Mouse (Mus musculus) layer of hippocampus, adult 18-20 months (tissue): Measurements from ENCODE around the gene St14. TPM values are rescaled to one million over a fixed set of nuclear protein-coding genes. Genes with fewer than 3 reads are reported as not detected.

Source experiments
- DNase-seq, 2 experiments: peaks; one replicate each; pipeline ENCODE4 v3.0.0; 2022; ENCODE audit warnings: low spot score in 2 of 2
- total RNA-seq, 2 experiments: library from RNA; stranded (reverse); gene quantifications; 2 replicates each; pipeline ENCODE4 v1.2.3; 2021

The St14 gene
- total RNA-seq, 2 experiments from 2014 or later: 1.1 to 1.5 TPM

DNA sequence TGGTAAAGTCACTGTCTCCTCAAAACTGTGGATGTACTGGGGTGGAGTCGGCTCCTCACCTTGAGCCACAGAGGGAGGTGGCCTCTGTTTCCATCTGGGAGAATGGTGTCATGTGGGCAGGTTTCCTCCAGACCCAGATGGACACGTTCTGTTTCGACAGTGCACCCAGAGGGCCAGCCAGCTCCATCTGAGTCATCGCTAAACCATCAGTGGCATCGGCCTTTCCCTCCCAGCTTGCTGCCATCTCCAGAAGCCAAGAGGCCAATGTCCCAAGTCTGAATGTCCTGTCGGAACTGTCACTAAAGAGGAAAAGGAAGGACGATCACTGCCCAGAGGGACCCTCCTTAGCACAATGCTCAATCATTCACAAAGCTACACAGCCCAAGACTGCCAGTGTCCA is 5.6 kb downstream of the St14 start:
- DNase-seq: no peak

DNA sequence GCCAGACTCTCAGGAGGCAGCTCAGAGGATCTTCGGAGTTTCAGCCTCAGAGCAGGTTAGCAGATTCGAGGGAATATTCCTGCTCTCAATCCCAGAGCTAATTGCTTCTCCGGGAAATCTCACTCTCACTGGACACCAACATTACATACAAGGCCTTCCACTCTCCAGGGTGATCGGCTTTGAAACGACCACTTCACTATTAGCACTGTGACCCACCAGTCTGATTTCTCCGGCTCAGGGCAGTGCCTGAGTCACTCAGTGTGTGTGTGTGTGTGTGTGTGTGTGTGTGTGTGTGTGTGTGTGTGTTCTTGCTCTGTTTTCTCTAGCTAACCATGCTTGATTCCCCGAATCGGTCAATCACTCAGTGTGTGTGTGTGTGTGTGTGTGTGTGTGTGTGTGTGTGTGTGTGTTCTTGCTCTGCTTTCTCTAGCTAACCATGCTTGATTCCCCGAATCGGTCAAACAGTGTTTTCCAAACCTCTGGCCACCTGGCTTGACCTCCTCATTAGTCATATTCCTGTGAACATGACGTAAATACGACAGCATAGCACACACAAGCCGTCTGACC is 9.1 kb downstream of the St14 start:
- no peak for DNase-seq

DNA sequence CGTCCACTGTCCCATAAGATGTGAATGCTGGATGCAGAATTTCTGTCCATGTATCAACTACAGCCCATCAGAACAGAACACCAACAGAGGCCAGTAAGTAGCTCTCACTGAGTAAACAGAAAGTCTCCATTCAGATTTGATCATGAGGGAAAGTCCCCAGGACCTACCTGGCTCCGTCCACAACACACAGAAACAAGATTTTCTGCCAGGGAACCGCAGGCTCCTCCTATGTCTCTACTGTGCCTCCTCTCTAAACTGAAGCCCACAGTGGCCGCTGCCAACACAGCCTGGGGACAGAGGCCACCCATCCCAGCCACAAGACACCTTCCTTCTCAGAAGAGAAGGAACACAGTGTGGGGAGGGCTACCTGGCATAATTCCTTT is 11.1 kb downstream of the St14 start:
- no peak for DNase-seq

DNA sequence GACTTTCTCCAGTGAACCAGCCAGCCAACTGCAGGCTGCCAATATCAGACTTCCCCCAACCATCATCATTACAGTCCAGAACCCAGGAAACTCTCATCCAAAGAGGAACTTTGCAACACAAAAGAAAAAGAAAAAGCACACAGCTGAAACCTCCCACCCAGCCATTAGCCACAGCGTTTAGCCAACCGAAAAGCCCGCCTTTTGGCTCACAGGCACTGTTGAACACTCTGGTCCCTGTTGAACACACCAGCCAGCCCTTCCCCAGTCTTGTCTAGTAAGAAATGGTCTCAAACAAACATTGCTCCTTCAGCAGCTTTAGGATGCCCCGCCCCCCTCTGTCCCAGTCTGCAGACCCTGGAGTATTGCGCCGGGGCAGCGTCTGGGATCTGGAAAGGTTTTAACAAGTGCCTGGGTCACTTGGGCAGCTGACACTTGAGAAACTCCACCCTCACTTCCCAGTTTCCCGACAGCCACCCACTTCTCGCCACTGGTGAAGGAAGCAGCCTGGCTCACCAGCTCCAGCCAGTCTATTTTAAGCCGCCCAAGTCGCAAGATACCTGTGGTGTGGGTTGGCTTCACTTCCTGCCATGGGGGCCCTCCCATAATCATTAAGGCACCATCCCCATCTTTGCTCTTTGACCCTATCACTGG is 11.6 kb downstream of the St14 start:
- DNase-seq: no peak

DNA sequence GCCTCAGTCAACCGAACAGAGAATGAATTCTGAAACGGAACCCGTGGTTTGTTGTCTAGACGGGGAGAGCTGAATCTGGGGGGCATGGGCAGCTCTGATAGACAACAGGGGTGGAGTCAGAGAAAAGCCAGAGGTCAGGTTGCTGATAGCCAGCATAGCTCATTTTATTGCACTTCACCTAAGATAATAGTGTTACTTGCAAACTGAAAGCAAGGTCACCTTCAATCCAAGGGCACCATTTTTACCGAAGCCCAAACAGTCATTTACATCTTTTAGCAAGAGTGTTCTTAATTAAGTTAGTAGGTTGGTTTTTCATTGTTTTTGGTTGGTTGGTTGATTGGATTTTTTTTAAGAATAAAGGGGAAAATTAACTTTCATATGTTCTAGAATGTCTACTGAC is 12.2 kb downstream of the St14 start:
- no peak for DNase-seq

DNA sequence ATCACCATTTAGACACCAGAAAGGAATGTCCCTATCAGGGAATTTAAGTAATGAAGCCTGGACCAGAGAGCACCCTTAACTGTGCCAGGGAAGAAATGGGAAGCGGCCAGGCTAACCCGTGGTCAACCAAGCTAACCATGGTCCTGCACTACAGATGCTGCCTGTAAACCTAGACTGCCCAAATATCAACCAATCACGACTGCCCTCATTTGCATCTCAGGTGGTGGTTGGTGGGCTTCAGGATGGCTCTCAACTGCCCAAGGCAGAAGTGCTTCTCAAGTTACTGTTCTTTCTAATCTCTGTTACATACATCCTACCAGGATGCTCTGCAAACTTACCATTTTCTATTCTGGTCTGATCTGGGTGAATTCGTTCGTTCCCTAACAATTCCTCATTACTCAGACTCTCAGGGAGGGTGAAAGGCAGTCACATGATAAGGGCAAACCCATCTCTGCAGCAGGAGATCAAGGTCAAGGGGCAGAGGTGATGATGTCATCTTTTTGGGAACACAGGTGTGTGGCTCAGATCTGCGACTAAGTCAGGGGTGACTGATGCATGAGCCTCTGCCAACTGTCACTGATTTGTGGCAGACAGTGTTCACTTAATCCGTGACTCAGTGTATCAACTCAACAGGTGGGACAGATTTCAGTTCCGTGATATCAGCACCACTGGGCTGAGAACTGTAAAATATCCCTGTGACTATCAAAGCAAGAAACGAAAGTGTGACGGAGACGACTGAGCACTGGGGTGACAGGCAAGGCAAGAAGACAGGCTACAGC is 12.9 kb downstream of the St14 start:
- DNase-seq: no peak

DNA sequence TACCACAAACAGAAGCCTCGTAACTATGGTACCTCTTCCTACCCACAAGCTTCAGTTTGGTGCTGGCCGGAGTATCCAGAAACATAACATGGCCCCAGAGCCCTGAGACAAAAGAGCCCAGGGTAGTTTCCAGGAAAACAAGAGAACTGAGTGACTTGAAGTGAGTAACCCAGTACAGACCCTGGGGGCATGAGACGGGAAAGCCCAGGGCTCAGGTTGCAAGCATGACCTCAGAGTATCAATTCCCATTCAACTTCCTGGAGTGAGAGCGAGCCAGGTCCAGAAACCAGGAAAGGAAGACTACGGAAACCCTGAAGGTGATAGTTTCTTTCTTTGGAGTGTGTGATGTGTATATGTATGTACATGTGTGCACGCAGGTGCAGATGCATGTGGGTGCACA is 14.2 kb downstream of the St14 start:
- no peak for DNase-seq

DNA sequence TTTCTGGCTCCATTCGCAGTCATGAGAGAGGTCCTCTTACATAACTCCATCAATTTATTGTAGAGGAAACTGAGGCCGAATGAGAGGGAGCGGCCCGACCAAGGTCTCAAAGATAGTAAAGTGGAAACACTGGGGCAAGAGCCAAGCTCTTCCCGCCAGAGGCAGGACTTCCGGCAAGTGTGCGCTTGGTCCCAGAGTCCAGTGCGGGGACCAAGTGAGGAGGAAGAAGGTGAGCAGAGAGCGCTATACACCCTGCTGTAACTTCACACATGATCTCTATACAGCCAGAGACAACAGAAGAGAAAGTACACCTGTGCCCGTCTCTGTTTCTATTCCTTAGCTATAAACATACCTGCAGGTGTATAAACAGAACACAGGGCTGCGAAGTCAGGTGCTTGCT is 14.6 kb downstream of the St14 start:
- no peak for DNase-seq

DNA sequence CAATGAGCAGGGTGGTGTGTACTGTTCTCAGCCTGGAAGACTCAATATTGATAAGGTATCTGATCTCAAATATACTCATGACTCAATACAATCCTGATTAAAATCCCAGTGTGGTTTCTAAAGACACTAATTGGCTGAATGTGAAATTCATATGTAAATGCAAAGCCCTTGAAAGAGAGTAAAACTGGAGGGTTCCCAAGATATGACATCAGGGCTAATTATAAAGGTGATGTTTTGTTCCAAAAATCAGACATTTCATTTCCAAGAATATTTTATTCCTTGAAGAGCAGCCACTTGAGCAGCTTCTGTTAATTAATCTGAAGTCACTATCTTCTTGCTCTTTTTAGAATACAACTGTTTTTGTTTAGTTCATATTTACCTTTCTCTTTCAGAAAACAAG is 16.1 kb downstream of the St14 start:
- no peak for DNase-seq

DNA sequence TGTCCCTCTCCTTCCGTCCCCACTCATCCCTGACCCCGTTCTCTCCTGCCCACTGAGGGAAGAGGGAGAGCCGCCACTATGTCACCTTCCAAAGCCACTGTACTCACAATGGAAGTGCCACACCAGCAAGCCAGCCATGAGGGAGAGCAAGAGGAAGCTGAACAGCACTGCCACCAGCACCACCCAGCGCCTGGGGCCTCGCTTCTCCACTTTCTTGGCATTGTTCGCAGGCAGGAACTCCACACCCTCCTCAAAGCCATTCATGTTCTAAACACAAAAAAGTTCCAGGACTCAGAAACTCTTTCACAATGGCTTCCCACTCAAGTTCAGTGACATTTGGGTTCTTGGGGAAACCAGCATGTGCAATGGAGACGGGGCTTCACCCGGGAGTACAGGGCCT is 23.2 kb downstream of the St14 start:
- no peak for DNase-seq

DNA sequence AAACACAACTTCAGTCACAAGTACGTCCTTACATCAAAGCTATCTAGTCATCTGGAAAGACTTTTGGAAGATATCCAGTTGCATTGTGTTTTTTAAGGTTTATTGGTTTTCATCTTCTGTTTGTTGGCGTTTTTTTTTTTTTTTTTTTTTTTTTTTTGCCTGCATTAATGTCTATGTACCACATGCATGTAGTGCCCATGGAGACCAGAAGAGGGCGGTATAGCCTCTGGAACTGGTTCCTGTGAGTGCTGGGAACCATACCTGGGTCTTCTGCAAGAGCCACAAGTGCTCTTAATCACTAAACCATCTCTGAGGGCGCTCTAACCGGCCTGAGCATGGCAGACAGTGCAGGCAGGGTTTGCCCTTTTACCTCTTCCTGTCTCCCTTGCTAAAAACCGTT is 33.5 kb downstream of the St14 start:
- no peak for DNase-seq

DNA sequence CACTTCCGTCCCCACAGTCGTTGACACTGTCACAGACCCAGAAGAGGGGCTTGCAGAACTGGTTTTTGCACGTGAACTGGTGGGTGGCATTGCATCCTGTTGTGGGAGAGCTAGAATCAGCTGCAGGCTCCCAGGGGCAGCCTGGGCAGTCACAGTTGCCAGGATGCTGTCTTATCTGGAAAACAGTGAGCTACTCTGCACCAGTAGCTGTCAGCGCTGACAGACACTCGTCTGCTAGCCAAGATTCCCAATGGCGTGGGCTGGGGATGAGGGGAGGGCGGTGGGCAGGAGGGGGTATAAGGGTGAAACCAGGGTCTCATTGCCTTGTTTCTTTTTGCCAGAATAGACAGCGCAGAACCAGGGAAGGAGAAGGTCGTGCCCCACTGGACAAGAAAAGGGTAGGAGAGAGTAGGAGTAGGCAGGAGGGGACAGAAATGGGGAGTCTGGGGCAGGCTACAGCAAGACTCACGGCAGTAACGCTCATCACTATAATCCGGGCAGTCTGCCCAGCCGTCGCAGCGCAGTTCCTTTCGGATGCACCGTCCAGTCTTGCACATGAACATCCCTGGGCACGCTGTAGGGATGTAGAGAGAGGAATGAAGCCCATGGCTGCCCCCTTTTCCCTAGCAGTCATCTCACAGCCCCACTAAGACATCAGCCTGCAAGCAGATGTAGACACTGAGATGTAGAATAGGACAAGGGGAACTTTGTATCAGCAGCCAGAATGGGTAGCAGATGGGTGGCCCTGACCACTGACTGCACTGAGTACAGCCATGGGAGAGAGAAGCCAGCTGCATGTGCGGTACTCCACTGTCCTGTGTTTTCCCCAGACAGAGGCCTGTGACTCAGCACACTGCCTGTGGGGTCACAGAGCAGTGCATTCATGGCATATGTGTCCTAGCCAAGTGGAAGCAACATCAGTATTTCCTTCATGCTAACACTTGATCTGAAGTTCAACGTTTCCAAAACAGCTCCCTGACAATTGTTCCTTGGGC is 34.3 kb downstream of the St14 start:
- DNase-seq: no peak

DNA sequence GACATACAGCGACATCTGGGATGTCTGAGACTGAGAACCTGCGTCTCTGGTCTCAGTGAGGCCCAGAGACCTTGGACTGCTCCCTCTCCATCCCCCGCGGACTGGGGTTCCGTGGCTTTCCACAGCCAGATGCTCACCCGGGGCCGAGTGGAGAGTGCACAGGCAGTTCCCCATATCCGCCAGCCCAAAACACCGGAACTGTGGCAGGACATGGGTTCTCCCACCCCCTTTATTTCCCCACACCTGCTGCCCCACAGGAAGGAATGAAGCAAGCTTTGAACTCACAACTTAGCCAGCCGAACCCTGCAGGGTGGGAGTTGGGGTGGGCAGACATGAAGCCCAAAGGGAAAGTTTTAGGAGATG is 38.8 kb downstream of the St14 start:
- DNase-seq: no peak

DNA sequence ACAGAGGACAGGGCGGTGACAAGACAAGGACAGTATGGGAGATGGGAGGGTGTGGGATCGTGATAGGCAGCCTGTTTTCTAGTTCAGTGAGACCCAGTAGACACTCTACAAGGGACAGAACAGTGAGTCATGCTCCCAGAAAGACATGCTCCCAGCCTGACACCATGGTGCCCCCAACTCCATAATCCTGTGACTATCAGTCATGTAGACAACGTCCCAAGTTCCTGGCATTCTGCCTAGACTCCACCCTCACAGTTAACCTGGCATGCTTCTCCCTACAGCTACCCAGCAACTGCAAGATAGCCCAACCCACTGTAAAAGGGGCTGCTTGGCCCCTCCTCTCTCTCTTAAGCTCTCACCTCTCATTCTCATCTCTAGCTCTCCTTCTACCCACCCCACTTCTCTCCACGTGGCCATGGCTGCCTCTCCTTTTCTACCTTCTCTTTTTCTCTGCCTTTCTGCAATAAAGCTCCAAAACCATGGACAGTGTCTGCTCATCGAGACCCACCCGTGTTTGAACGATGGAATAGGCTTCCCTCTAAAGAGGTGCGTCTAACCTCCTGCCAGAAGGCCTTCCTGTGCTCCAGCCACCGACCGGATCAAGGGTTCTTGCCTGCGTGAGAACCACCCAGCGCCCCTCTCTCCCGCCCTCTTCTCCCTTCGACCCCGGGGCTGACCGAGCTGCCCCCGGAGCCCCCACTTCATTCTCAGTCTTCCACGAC is 39.4 kb downstream of the St14 start:
- no peak for DNase-seq

DNA sequence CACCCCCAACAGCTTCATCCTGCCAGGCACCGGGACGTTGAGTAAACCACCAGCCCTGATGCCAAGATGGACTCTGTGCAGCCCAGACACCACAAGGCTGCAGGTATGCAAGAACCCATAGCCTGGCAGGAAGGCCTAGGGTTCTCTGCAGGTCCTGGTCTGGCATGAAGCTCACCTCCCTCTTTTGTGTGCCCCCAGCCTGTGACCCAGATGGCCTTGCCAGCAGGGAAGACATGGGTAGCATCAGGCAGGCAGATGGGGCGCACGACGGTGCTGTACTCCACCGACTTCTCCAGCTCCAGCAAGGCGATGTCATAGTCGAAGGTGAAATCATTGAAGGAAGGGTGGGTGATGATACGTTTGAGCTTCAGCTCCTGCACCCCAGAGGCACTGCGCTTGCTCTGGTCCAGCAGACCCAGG is 40.5 kb downstream of the St14 start:
- no peak for DNase-seq

DNA sequence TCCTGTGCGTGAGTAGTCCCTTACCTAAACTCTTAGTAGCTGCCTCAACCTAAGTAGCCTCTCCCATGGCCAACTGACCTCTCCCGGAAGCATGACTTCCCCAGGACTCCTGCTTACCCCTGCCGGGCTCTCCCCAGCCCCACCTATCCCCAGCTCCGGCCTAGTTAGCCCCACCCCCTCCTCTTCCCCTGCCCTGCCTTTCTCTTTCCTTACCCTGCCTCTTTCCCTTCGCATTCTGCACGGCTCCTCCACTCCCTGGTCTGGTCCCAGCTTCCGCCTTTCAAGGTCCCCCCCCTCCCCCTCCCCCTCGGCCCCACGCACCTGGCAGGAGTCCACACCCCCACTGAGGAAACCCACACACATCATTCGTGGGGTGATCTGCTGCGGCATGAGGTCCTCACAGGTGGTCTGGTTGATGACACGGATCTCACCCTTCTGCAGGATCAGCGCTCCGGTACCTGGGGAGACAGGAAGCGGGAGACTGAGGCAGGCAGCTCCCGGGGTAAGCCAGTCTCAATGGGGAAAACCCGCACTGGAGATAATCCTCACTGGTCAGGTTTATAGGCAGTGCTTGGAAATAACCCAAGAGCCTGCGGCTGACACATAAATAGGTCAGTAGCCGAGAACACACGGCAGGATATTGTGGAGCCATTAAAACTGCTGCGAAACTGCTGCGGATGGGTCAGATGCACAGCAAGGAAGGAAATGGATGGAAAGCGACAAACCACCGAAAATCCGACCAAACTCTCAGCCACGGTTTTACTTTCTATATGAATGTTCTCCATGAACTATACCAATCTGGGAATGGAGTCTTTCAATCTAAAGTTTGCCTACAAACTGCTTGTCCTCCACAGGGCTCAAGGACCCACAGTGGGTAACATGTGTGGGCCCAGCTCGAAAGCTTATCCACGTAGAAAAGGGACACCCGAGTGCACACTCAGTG is 41.3 kb downstream of the St14 start:
- DNase-seq: no peak

DNA sequence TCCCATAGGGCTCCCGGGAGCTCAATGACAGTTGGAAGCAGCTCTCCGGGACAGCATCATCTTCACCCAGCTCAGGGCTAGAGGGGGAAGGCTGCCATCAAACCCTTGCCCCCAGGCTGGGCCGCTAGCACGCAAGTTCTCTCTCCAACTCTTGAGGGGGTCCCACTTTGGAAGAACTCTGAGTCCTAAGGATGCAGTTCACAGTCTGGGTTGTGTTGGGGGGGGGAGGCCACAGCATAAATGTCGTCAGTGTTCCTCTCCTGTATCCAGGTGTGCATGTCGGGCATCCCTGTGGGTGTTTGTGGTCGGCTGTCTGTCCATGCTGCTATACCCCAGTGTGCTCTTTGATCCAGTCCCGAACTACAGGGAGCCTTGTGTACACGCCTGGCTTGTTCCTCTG is 42.1 kb downstream of the St14 start:
- DNase-seq: no peak

DNA sequence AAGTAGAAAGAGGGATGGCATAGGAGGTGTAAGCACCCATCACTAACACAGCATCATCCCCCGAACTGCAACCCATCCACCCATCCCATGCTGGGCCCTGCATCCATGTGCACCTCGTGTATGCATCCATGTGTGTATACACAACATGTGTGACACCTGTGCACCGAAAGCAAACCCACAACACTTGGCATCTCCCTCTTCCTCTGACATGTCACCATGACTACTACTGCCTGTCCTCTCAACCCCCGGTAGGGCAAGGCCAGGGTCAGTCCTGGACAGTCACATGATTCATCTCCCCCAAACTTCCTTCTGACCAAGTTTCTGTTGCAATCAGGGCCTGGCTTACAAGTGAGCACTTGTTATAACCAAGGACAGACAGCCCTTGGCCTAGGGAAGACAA is 42.8 kb downstream of the St14 start:
- no peak for DNase-seq

DNA sequence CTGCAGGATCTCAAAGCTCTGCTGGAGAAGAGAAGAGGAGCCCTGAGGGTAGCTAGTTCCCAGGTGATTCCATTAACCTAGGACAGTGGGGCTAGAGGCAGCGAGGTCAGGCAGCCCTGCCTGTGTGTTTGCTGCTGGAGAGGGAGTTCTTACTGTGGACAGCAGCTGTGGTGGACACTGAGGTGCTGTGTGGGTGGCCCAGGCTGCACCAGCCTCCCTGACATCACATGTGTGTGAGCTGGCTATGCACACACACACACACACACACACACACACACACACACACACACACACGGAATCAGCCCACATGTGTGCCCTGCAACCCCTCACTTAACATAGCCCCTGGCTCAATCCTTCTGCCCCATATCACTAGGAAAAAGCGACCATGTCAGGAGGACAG is 43.5 kb downstream of the St14 start:
- DNase-seq: no peak

DNA sequence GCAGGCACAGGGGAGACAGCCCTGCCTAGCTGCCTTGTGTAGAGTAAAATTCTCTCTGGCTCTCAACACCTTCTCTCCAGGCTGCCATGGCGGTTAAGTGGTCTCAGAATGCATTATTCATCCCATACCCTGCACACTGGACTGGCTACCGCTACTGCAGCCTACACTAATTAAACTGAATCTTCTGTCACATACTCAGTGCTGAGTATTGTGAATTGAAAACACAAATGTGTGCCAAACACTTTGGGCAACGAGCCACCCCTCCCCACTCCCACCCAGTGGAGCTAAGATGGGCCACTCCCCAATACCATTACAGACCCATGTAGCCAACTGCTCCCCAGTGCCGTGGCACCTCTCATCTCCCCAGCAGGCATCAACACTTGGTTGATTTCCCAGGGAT is 44.2 kb downstream of the St14 start:
- DNase-seq: peak in 1 of 2 experiments; percentile 15
